Mouse (Mus musculus): ENCODE measurements at regions not wholly inside any gene's neighbourhood (a gene's known extent, or its start where the extent isn't known, plus 50 kb on each side); places are given as distances from the start of the nearest gene placed in this dataset.

DNA sequence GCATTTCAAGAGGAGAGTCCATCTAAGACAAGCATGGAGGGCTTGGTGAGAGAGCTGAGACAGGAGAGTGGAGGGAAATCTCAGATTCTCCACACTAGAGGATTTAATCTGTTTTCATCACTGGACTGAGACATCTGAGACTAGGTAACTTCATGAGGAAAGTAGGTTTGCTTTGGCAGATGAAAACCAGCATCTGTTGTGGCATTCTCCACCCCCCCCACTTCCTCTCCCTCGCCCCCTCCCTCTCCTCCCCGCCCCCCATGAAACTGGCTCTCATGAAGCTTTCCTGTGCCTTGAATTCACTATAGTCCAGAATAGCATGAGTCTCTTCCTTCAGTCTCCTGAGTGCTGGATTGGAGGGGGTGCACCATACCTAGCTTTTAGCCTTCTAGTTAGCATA, 670.7 kb downstream of the Zfp706 start:
- TF ChIP-seq POLR2A (IDR thresholded peaks at IDR 0.05; ENCODE audit: low read depth, low read length) (no peak), CTCF (IDR thresholded peaks at IDR 0.05; ENCODE audit: extremely low read depth, insufficient read length, insufficient replicate concordance, low read depth, low read length) (no peak)

Data from small intestine, adult 2 months (tissue).